Mouse (Mus musculus): ENCODE results near the gene Haus8. TPM values are rescaled to one million over a fixed set of nuclear protein-coding genes. Genes with fewer than 3 reads are reported as not detected.
"Not testable (repeated sequence)": the region's sequence is repeated elsewhere in the genome, so short reads cannot be mapped to it uniquely, and the experiment has no call there.

Haus8 gene
- polyA plus RNA-seq, 1 experiment from 2014 or later: 144 TPM

- H3K9ac ChIP-seq (ENCODE audit: low read length): no peak overlapping the region
- no peaks in the 10 kb centered on the region for H3K9me3 ChIP-seq (ENCODE audit: control insufficient read depth, low read length)
- H3K27ac ChIP-seq (replicated peaks in 1 of 2; ENCODE audit: control insufficient read depth in 1 of 2, insufficient read depth in 1 of 2, low read depth in 2 of 2, low read length in 2 of 2): no peak overlapping the region
- H3K4me3 ChIP-seq (ENCODE audit: control insufficient read depth in 1 of 2, insufficient read depth in 1 of 2, low read depth in 1 of 2, low read length in 2 of 2): no peak overlapping the region
- no peaks in the 10 kb centered on the region for H3K27me3 ChIP-seq (ENCODE audit: control insufficient read depth, insufficient read depth, low read length)
- no peak for ATAC-seq (ENCODE audit: insufficient number of reproducible peaks, insufficient read depth, low FRiP score, low read depth)
- H3K4me1 ChIP-seq (ENCODE audit: control insufficient read depth in 2 of 2, insufficient read depth in 2 of 2, low read length in 2 of 2): peaks cover 6 to 9% of the 10 kb centered on the region in 2 experiments; a peak in 3 of 4 replicates
- no peak overlapping the region for H3K4me2 ChIP-seq (ENCODE audit: low read length)
- 86% methylated on average over 2 of the region's 2 CpGs for WGBS
- peaks cover 56% of the 10 kb centered on the region for H3K36me3 ChIP-seq (ENCODE audit: control insufficient read depth, insufficient read depth, low read length)
Measured at GRCm38 (mm10) chr8:71296784-71297183, 24.1 kb upstream of the Haus8 start.

- H3K9me3 ChIP-seq (ENCODE audit: control insufficient read depth, low read length): no peaks in the 10 kb centered on the region
- H3K4me2 ChIP-seq (ENCODE audit: low read length): no peak overlapping the region
- no peak for ATAC-seq (ENCODE audit: insufficient number of reproducible peaks, insufficient read depth, low FRiP score, low read depth)
- H3K4me1 ChIP-seq (ENCODE audit: control insufficient read depth in 2 of 2, insufficient read depth in 2 of 2, low read length in 2 of 2): peaks cover 9 to 11% of the 10 kb centered on the region in 2 experiments; a peak in 3 of 4 replicates
- H3K9ac ChIP-seq (ENCODE audit: low read length): no peak overlapping the region
- 92% methylated on average over 2 of the region's 2 CpGs for WGBS
- no peaks in the 10 kb centered on the region for H3K27me3 ChIP-seq (ENCODE audit: control insufficient read depth, insufficient read depth, low read length)
- no peak overlapping the region for H3K4me3 ChIP-seq (ENCODE audit: control insufficient read depth in 1 of 2, insufficient read depth in 1 of 2, low read depth in 1 of 2, low read length in 2 of 2)
- H3K36me3 ChIP-seq (ENCODE audit: control insufficient read depth, insufficient read depth, low read length): peaks cover 59% of the 10 kb centered on the region
- no peak overlapping the region for H3K27ac ChIP-seq (replicated peaks in 1 of 2; ENCODE audit: control insufficient read depth in 1 of 2, insufficient read depth in 1 of 2, low read depth in 2 of 2, low read length in 2 of 2)
Measured at GRCm38 (mm10) chr8:71296188-71296621, 23.5 kb upstream of the Haus8 start.

- H3K9me3 ChIP-seq (ENCODE audit: control insufficient read depth, low read length); H3K9ac ChIP-seq (ENCODE audit: low read length); ATAC-seq (ENCODE audit: insufficient number of reproducible peaks, insufficient read depth, low FRiP score, low read depth); H3K4me3 ChIP-seq (ENCODE audit: control insufficient read depth in 1 of 2, insufficient read depth in 1 of 2, low read depth in 1 of 2, low read length in 2 of 2); H3K4me2 ChIP-seq (ENCODE audit: low read length); H3K27me3 ChIP-seq (ENCODE audit: control insufficient read depth, insufficient read depth, low read length); H3K27ac ChIP-seq (replicated peaks in 1 of 2; ENCODE audit: control insufficient read depth in 1 of 2, insufficient read depth in 1 of 2, low read depth in 2 of 2, low read length in 2 of 2); H3K4me1 ChIP-seq (ENCODE audit: control insufficient read depth in 2 of 2, insufficient read depth in 2 of 2, low read length in 2 of 2): not testable (repeated sequence)
- WGBS: 89% methylated on average over 3 of the region's 3 CpGs
- H3K36me3 ChIP-seq (ENCODE audit: control insufficient read depth, insufficient read depth, low read length): peaks cover 70% of the 10 kb centered on the region
Measured at GRCm38 (mm10) chr8:71293930-71294329, 21.2 kb upstream of the Haus8 start.

GRCm38 (mm10) chr8:71291351-71291750, 18.6 kb upstream of the Haus8 start:
- Histone ChIP-seq H3K4me1 (ENCODE audit: control insufficient read depth in 2 of 2, insufficient read depth in 2 of 2, low read length in 2 of 2) (peaks cover 9 to 12% of the 10 kb centered on the region in 2 experiments; a peak in 3 of 4 replicates), H3K27ac (replicated peaks in 1 of 2; ENCODE audit: control insufficient read depth in 1 of 2, insufficient read depth in 1 of 2, low read depth in 2 of 2, low read length in 2 of 2) (no peak overlapping the region; a peak in 1 of 4 replicates), H3K9ac (ENCODE audit: low read length) (no peak overlapping the region), H3K4me2 (ENCODE audit: low read length) (no peak overlapping the region), H3K36me3 (ENCODE audit: control insufficient read depth, insufficient read depth, low read length) (peaks cover 48% of the 10 kb centered on the region), H3K9me3 (ENCODE audit: control insufficient read depth, low read length) (no peaks in the 10 kb centered on the region), H3K4me3 (ENCODE audit: control insufficient read depth in 1 of 2, insufficient read depth in 1 of 2, low read depth in 1 of 2, low read length in 2 of 2) (no peak overlapping the region), H3K27me3 (ENCODE audit: control insufficient read depth, insufficient read depth, low read length) (no peaks in the 10 kb centered on the region)
- 71% methylated on average over 6 of the region's 6 CpGs for WGBS
- ATAC-seq (ENCODE audit: insufficient number of reproducible peaks, insufficient read depth, low FRiP score, low read depth): no peak

GRCm38 (mm10) chr8:71290911-71291310, 18.2 kb upstream of the Haus8 start:
- Histone ChIP-seq H3K9me3 (ENCODE audit: control insufficient read depth, low read length) (no peaks in the 10 kb centered on the region), H3K4me3 (ENCODE audit: control insufficient read depth in 1 of 2, insufficient read depth in 1 of 2, low read depth in 1 of 2, low read length in 2 of 2) (no peak overlapping the region), H3K27me3 (ENCODE audit: control insufficient read depth, insufficient read depth, low read length) (no peaks in the 10 kb centered on the region), H3K4me1 (ENCODE audit: control insufficient read depth in 2 of 2, insufficient read depth in 2 of 2, low read length in 2 of 2) (peaks cover 9 to 12% of the 10 kb centered on the region in 2 experiments; a peak in 3 of 4 replicates), H3K4me2 (ENCODE audit: low read length) (no peak overlapping the region), H3K9ac (ENCODE audit: low read length) (no peak overlapping the region), H3K27ac (replicated peaks in 1 of 2; ENCODE audit: control insufficient read depth in 1 of 2, insufficient read depth in 1 of 2, low read depth in 2 of 2, low read length in 2 of 2) (no peak overlapping the region; a peak in 1 of 4 replicates), H3K36me3 (ENCODE audit: control insufficient read depth, insufficient read depth, low read length) (peaks cover 48% of the 10 kb centered on the region)
- ATAC-seq (ENCODE audit: insufficient number of reproducible peaks, insufficient read depth, low FRiP score, low read depth): no peak
- WGBS: 94% methylated on average over 10 of the region's 10 CpGs

GRCm38 (mm10) chr8:71290211-71290610, 17.5 kb upstream of the Haus8 start:
- H3K4me1 ChIP-seq (ENCODE audit: control insufficient read depth in 2 of 2, insufficient read depth in 2 of 2, low read length in 2 of 2): peaks cover 10 to 15% of the 10 kb centered on the region in 2 experiments
- WGBS: 93% methylated on average over 21 of the region's 21 CpGs
- ATAC-seq (ENCODE audit: insufficient number of reproducible peaks, insufficient read depth, low FRiP score, low read depth): 0 out of 2 replicates have a peak, but pooled peaks have one; percentile 7

GRCm38 (mm10) chr8:71289098-71289497, 16.4 kb upstream of the Haus8 start:
- Histone ChIP-seq H3K9ac (ENCODE audit: low read length) (no peak overlapping the region), H3K4me1 (ENCODE audit: control insufficient read depth in 2 of 2, insufficient read depth in 2 of 2, low read length in 2 of 2) (peaks cover 19 to 26% of the 10 kb centered on the region in 2 experiments), H3K4me3 (ENCODE audit: control insufficient read depth in 1 of 2, insufficient read depth in 1 of 2, low read depth in 1 of 2, low read length in 2 of 2) (no peak overlapping the region), H3K36me3 (ENCODE audit: control insufficient read depth, insufficient read depth, low read length) (peaks cover 33% of the 10 kb centered on the region), H3K4me2 (ENCODE audit: low read length) (no peak overlapping the region), H3K27ac (replicated peaks in 1 of 2; ENCODE audit: control insufficient read depth in 1 of 2, insufficient read depth in 1 of 2, low read depth in 2 of 2, low read length in 2 of 2) (peak overlapping the region; percentile 29 to 44; a peak in 2 of 4 replicates), H3K9me3 (ENCODE audit: control insufficient read depth, low read length) (no peaks in the 10 kb centered on the region), H3K27me3 (ENCODE audit: control insufficient read depth, insufficient read depth, low read length) (no peaks in the 10 kb centered on the region)
- ATAC-seq (ENCODE audit: insufficient number of reproducible peaks, insufficient read depth, low FRiP score, low read depth): no peak
- WGBS: 33% methylated on average over 7 of the region's 7 CpGs

More at GRCm38 (mm10) chr8:71290211-71290610, 17.5 kb upstream of the Haus8 start:
- no peak overlapping the region for H3K4me2 ChIP-seq (ENCODE audit: low read length)
- H3K27me3 ChIP-seq (ENCODE audit: control insufficient read depth, insufficient read depth, low read length): no peaks in the 10 kb centered on the region
- H3K36me3 ChIP-seq (ENCODE audit: control insufficient read depth, insufficient read depth, low read length): peaks cover 44% of the 10 kb centered on the region
- H3K9me3 ChIP-seq (ENCODE audit: control insufficient read depth, low read length): no peaks in the 10 kb centered on the region
- H3K27ac ChIP-seq (replicated peaks in 1 of 2; ENCODE audit: control insufficient read depth in 1 of 2, insufficient read depth in 1 of 2, low read depth in 2 of 2, low read length in 2 of 2): no peak overlapping the region
- H3K4me3 ChIP-seq (ENCODE audit: control insufficient read depth in 1 of 2, insufficient read depth in 1 of 2, low read depth in 1 of 2, low read length in 2 of 2): no peak overlapping the region
- no peak overlapping the region for H3K9ac ChIP-seq (ENCODE audit: low read length)

- peaks cover 30% of the 10 kb centered on the region for H3K36me3 ChIP-seq (ENCODE audit: control insufficient read depth, insufficient read depth, low read length)
- H3K9ac ChIP-seq (ENCODE audit: low read length): no peak overlapping the region
- H3K4me1 ChIP-seq (ENCODE audit: control insufficient read depth in 2 of 2, insufficient read depth in 2 of 2, low read length in 2 of 2): peaks cover 19 to 31% of the 10 kb centered on the region in 2 experiments
- H3K27ac ChIP-seq (replicated peaks in 1 of 2; ENCODE audit: control insufficient read depth in 1 of 2, insufficient read depth in 1 of 2, low read depth in 2 of 2, low read length in 2 of 2): peak overlapping the region in 1 of 2 experiments; percentile 44; a peak in 1 of 4 replicates
- H3K4me2 ChIP-seq (ENCODE audit: low read length): no peak overlapping the region
- no peaks in the 10 kb centered on the region for H3K27me3 ChIP-seq (ENCODE audit: control insufficient read depth, insufficient read depth, low read length)
- 57% methylated on average over 3 of the region's 3 CpGs for WGBS
- ATAC-seq (ENCODE audit: insufficient number of reproducible peaks, insufficient read depth, low FRiP score, low read depth): no peak
- H3K9me3 ChIP-seq (ENCODE audit: control insufficient read depth, low read length): no peaks in the 10 kb centered on the region
- no peak overlapping the region for H3K4me3 ChIP-seq (ENCODE audit: control insufficient read depth in 1 of 2, insufficient read depth in 1 of 2, low read depth in 1 of 2, low read length in 2 of 2)
Measured at GRCm38 (mm10) chr8:71288441-71288949, 15.8 kb upstream of the Haus8 start.

Measured in heart, embryonic 14.5 days (tissue).